Mouse (Mus musculus) megakaryocyte, embryonic 14.5 days (primary cell): ENCODE data around the gene Has1. TPM values are rescaled to one million over a fixed set of nuclear protein-coding genes. Genes with fewer than 3 reads are reported as not detected.
A peak's percentile ranks its signal among the peaks of the same experiment; 100 is the strongest.

Experiments used
- H3K27me3 ChIP-seq: replicated peaks from 2 replicates; pipeline ENCODE3; 2012; ENCODE audit warnings: inconsistent platforms
- H3K36me3 ChIP-seq: replicated peaks from 2 replicates; pipeline ENCODE3; 2012; ENCODE audit warnings: low read length, inconsistent platforms, mixed read lengths
- H3K4me1 ChIP-seq: 2 replicates; pipeline ENCODE4 v1.6.1; 2012; ENCODE audit warnings: inconsistent platforms
- H3K4me3 ChIP-seq: replicated peaks from 2 replicates; pipeline ENCODE3; 2012; ENCODE audit warnings: moderate library complexity, mild to moderate bottlenecking, inconsistent platforms
- H3K9me3 ChIP-seq: 2 replicates; pipeline ENCODE4 v1.6.1; 2012; ENCODE audit warnings: inconsistent platforms
- FLI1 ChIP-seq: IDR thresholded peaks from 2 replicates; pipeline ENCODE4 v1.6.1; 2012; ENCODE audit warnings: low read length, inconsistent platforms, mixed read lengths
- GATA1 ChIP-seq: IDR thresholded peaks from 3 replicates; pipeline ENCODE4 v1.6.1; 2012; ENCODE audit warnings: mixed read lengths, low read length, inconsistent platforms, borderline replicate concordance
- polyA plus RNA-seq: library from polyadenylated mRNA; stranded (reverse); fragments of >175 nt; gene quantifications from 2 replicates; pipeline ENCODE4 v1.2.3, GENCODE M21; 2012; ENCODE audit warnings: low replicate concordance; ENCODE audit not compliant: insufficient read depth

The Has1 gene
- polyA plus RNA-seq, 1 experiment = not detected

GRCm38 (mm10) chr17:17829816-17830535 is 25.0 kb downstream of the Has1 start:
- Histone ChIP-seq H3K36me3 (no peaks in the 10 kb centered on the region), H3K4me3 (no peak overlapping the region), H3K9me3 (no peaks in the 10 kb centered on the region), H3K27me3 (peaks cover 26% of the 10 kb centered on the region), H3K4me1 (peaks cover 34% of the 10 kb centered on the region)
- TF ChIP-seq FLI1 (no peak), GATA1 (no peak)

GRCm38 (mm10) chr17:17829052-17829785 is 25.8 kb downstream of the Has1 start:
- Histone ChIP-seq H3K9me3 (no peaks in the 10 kb centered on the region), H3K27me3 (peaks cover 26% of the 10 kb centered on the region), H3K4me1 (peaks cover 32% of the 10 kb centered on the region), H3K4me3 (no peak overlapping the region), H3K36me3 (no peaks in the 10 kb centered on the region)
- no peak for TF ChIP-seq GATA1
- no peak for TF ChIP-seq FLI1

GRCm38 (mm10) chr17:17828191-17828981 is 26.6 kb downstream of the Has1 start:
- Histone ChIP-seq H3K9me3 (no peaks in the 10 kb centered on the region), H3K4me3 (peak overlapping the region; percentile 97), H3K36me3 (no peaks in the 10 kb centered on the region), H3K4me1 (peaks cover 32% of the 10 kb centered on the region), H3K27me3 (peaks cover 29% of the 10 kb centered on the region)
- no peak for TF ChIP-seq GATA1
- no peak for TF ChIP-seq FLI1

- Histone ChIP-seq H3K27me3 (peaks cover 29% of the 10 kb centered on the region), H3K9me3 (no peaks in the 10 kb centered on the region), H3K36me3 (no peaks in the 10 kb centered on the region), H3K4me1 (peaks cover 32% of the 10 kb centered on the region), H3K4me3 (peak overlapping the region; percentile 97)
- TF ChIP-seq GATA1 (no peak), FLI1 (no peak)
Observed at GRCm38 (mm10) chr17:17827658-17828190, 27.3 kb downstream of the Has1 start.

- TF ChIP-seq FLI1 (no peak), GATA1 (no peak)
- H3K27me3 ChIP-seq = peaks cover 29% of the 10 kb centered on the region
- H3K4me1 ChIP-seq = peaks cover 32% of the 10 kb centered on the region
- no peaks in the 10 kb centered on the region for H3K36me3 ChIP-seq
- no peaks in the 10 kb centered on the region for H3K9me3 ChIP-seq
- peak within 1 kb of the TSS; percentile 97 for H3K4me3 ChIP-seq
Observed at GRCm38 (mm10) chr17:17826751-17827657, 28.0 kb downstream of the Has1 start, which contains the start of gene Spaca6. Gene Spaca6 (plus strand): TSS chr17:17827158.

- Histone ChIP-seq H3K27me3 (peaks cover 29% of the 10 kb centered on the region), H3K9me3 (no peaks in the 10 kb centered on the region), H3K4me3 (peak overlapping the region; percentile 97), H3K4me1 (peaks cover 32% of the 10 kb centered on the region), H3K36me3 (no peaks in the 10 kb centered on the region)
- TF ChIP-seq FLI1 (no peak), GATA1 (no peak)
Observed at GRCm38 (mm10) chr17:17825921-17826591, 28.9 kb downstream of the Has1 start.

- H3K27me3 ChIP-seq = peaks cover 23% of the 10 kb centered on the region
- no peak overlapping the region for H3K4me3 ChIP-seq
- no peaks in the 10 kb centered on the region for H3K36me3 ChIP-seq
- TF ChIP-seq GATA1 = no peak
- H3K4me1 ChIP-seq = peaks cover 30% of the 10 kb centered on the region
- no peaks in the 10 kb centered on the region for H3K9me3 ChIP-seq
Observed at GRCm38 (mm10) chr17:17823612-17824336, 31.2 kb downstream of the Has1 start.

GRCm38 (mm10) chr17:17795527-17795926 is 59.5 kb downstream of the Has1 start:
- H3K27me3 ChIP-seq = peaks cover 4% of the 10 kb centered on the region
- no peak for TF ChIP-seq GATA1
- TF ChIP-seq FLI1 = no peak
- H3K4me1 ChIP-seq = peaks cover 17% of the 10 kb centered on the region

More at GRCm38 (mm10) chr17:17795527-17795926, 59.5 kb downstream of the Has1 start:
- peak overlapping the region; percentile 57 for H3K4me3 ChIP-seq
- no peaks in the 10 kb centered on the region for H3K36me3 ChIP-seq
- H3K9me3 ChIP-seq = no peaks in the 10 kb centered on the region

Other genes with a start within 250 kb of the Has1 start
- gene Lnpep, start 230.2 kb downstream of the Has1 start, polyA plus RNA-seq = 0.67 and 2.1 TPM in 2 replicates
- gene Vmn2r90, start 151.5 kb downstream of the Has1 start, polyA plus RNA-seq = not detected in 2 replicates
- 5.5 TPM in 1 of 2 replicates, not detected in the other for gene Spaca6, start 28.0 kb downstream of the Has1 start, polyA plus RNA-seq
- 0.76 TPM in 1 of 2 replicates, not detected in the other for gene Fpr1, start 28.7 kb upstream of the Has1 start, polyA plus RNA-seq
- 1.1 TPM in 1 of 2 replicates, not detected in the other for gene Fpr2, start 32.6 kb upstream of the Has1 start, polyA plus RNA-seq
- gene Fpr3, start 32.6 kb upstream of the Has1 start, polyA plus RNA-seq = not detected in 2 replicates
- not detected in 2 replicates for gene Fpr-rs4, start 166.5 kb upstream of the Has1 start, polyA plus RNA-seq
- not detected in 2 replicates for gene Vmn2r124, start 194.2 kb upstream of the Has1 start, polyA plus RNA-seq
- gene Vmn2r91, start 229.8 kb upstream of the Has1 start, polyA plus RNA-seq = not detected in 2 replicates